11 mouse cellular contexts compared by ENCODE assay signal in the genomic region with DNA sequence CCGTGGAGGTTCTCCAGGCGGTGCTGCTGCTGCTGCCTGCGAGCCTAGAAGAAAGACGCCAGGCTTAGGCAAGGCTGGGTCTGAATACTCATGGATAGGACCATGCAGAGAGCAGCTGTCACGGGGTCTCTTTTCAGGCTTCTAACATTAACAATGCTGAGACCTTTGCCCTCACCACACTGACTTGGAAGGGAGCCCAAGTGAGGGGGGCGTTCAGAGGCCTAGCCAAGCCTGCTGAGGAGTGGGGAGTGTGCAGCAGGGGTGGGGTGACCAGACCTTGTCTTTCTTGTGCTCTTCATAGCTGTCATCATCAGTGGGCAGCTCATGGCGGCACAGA. TPM values are rescaled to one million over a fixed set of nuclear protein-coding genes. Genes with fewer than 3 reads are reported as not detected.
A peak's percentile ranks its signal among the peaks of the same experiment; 100 is the strongest.
DNase-seq lines count a peak whose midpoint lies in the region; ATAC-seq and TF ChIP-seq lines count a peak whose summit lies in the region.
"Had no signal": no experiment of that assay in that cellular context is flagged by ENCODE, and none has a peak within 500 bp of the region (broad histone marks: within the 10 kb centered on the region; RNA-seq: fewer than 3 reads in every experiment).

No protein-coding gene starts in this region.

- H3K27ac ChIP-seq in heart, embryonic 12.5 days (ENCODE audit: poor library complexity, severe bottlenecking), result no peak overlapping the region
- H3K27ac ChIP-seq in heart, adult 2 months, result no peak overlapping the region
- peak overlapping the region; percentile 71; the same call in 1 of the 2 replicates for H3K27ac ChIP-seq in testis, adult 2 months (ENCODE audit: control insufficient read depth, insufficient read depth, low read depth, low read length)
- no peak overlapping the region for H3K27ac ChIP-seq in forebrain, embryonic 16.5 days (ENCODE audit: low read length)

- H3K4me2 ChIP-seq in heart, embryonic 12.5 days, result peak overlapping the region; percentile 84
- H3K4me2 ChIP-seq in forebrain, embryonic 16.5 days (ENCODE audit: low read length), result no peak overlapping the region

- peaks cover 39% of the 10 kb centered on the region for H3K4me1 ChIP-seq in heart, embryonic 12.5 days (replicated peaks)
- peaks cover 4% of the 10 kb centered on the region for H3K4me1 ChIP-seq in heart, adult 2 months (ENCODE audit: control insufficient read depth, insufficient read depth, low read length)
- H3K4me1 ChIP-seq in testis, adult 2 months (ENCODE audit: control insufficient read depth, insufficient read depth, low read length), result peaks cover 15% of the 10 kb centered on the region
- peaks cover 32% of the 10 kb centered on the region for H3K4me1 ChIP-seq in forebrain, embryonic 16.5 days (replicated peaks; ENCODE audit: control insufficient read depth, insufficient read depth, low read length)

- 0 out of 2 replicates have a peak overlapping the region, but pooled peaks have one; percentile 6 for H3K9ac ChIP-seq in heart, embryonic 12.5 days
- H3K9ac ChIP-seq in heart, adult 2 months (ENCODE audit: low read depth, low read length), result no peak overlapping the region
- H3K9ac ChIP-seq in forebrain, embryonic 16.5 days (replicated peaks; ENCODE audit: low read depth, low read length), result no peak overlapping the region

- ATAC-seq in heart, embryonic 12.5 days (ENCODE audit: insufficient number of reproducible peaks, low FRiP score), result no peak
- no peak for ATAC-seq in forebrain, embryonic 16.5 days

- no peaks in the 10 kb centered on the region for H3K9me3 ChIP-seq in heart, embryonic 12.5 days (replicated peaks)
- no peaks in the 10 kb centered on the region for H3K9me3 ChIP-seq in forebrain, embryonic 16.5 days (ENCODE audit: control insufficient read depth, low read length)

- TF ChIP-seq CTCF in heart, adult 2 months (IDR thresholded peaks at IDR 0.05), result no peak
- no peak for TF ChIP-seq CTCF in testis, adult 2 months (IDR thresholded peaks at IDR 0.05; ENCODE audit: control insufficient read depth, insufficient read depth, insufficient replicate concordance, low read depth, low read length)

- TF ChIP-seq POLR2A in heart, adult 2 months (IDR thresholded peaks at IDR 0.05; ENCODE audit: insufficient read depth, low read depth, low read length), result no peak
- TF ChIP-seq POLR2A in testis, adult 2 months (IDR thresholded peaks at IDR 0.05; ENCODE audit: control insufficient read depth, low read depth, low read length), result no peak

- H3K36me3 ChIP-seq in heart, embryonic 12.5 days, result peaks cover 32% of the 10 kb centered on the region
- H3K36me3 ChIP-seq in heart, adult 2 months (ENCODE audit: control insufficient read depth, insufficient read depth, low read length), result no peaks in the 10 kb centered on the region
- peaks cover 2% of the 10 kb centered on the region; the same call in 1 of the 2 replicates for H3K36me3 ChIP-seq in testis, adult 2 months (ENCODE audit: control insufficient read depth, insufficient read depth, low read length)
- H3K36me3 ChIP-seq in forebrain, embryonic 16.5 days (ENCODE audit: control insufficient read depth, insufficient read depth), result peaks cover 11% of the 10 kb centered on the region; the same call in 1 of the 2 replicates

- no peaks in the 10 kb centered on the region; the same call in 1 of the 2 replicates for H3K79me2 ChIP-seq in heart, adult 2 months (replicated peaks; ENCODE audit: control insufficient read depth, insufficient read depth, low read length)

- H3K27me3 ChIP-seq in heart, embryonic 12.5 days (replicated peaks), result no peaks in the 10 kb centered on the region
- no peaks in the 10 kb centered on the region for H3K27me3 ChIP-seq in heart, adult 2 months (ENCODE audit: control insufficient read depth, insufficient read depth, low read length)
- H3K27me3 ChIP-seq in testis, adult 2 months (ENCODE audit: control insufficient read depth, insufficient read depth, low read length), result no peaks in the 10 kb centered on the region
- H3K27me3 ChIP-seq in forebrain, embryonic 16.5 days (replicated peaks; ENCODE audit: control insufficient read depth, insufficient read depth, low read length), result no peaks in the 10 kb centered on the region
- H3K27me3 ChIP-seq: CH12.LX had no signal

- intact Hi-C loops in heart, adult 2 months (cut with DNase I), result no loop called here

- WGBS in heart, embryonic 12.5 days, result 76% methylated on average over 7 of the region's 7 CpGs
- 62% methylated on average over 7 of the region's 7 CpGs for WGBS in heart, adult 2 months
- WGBS in forebrain, embryonic 16.5 days, result 66% methylated on average over 7 of the region's 7 CpGs

- no peak for DNase-seq in heart, adult 2 months
- DNase-seq in testis, postnatal 14 days (ENCODE audit: low spot score), result no peak
- DNase-seq in kidney, postnatal 36 days, result peak; percentile 79 to 80
- no peak for DNase-seq in right cerebral cortex, postnatal 4 days
- no peak for DNase-seq in embryo, embryonic 10 days (ENCODE audit: low spot score)
- DNase-seq: gastrocnemius, postnatal 10 days; lung, postnatal 10 days had no signal

- no peak for TF ChIP-seq EP300 in heart, adult 2 months (IDR thresholded peaks at IDR 0.05; ENCODE audit: insufficient read depth, low read depth, low read length)

- H3K4me3 ChIP-seq in heart, embryonic 12.5 days, result no peak overlapping the region
- H3K4me3 ChIP-seq in heart, adult 2 months, result no peak overlapping the region
- peak overlapping the region; percentile 94 for H3K4me3 ChIP-seq in testis, adult 2 months (ENCODE audit: control insufficient read depth, low read depth, low read length)
- H3K4me3 ChIP-seq in forebrain, embryonic 16.5 days (replicated peaks; ENCODE audit: low read length), result no peak overlapping the region

RNA-seq across cellular contexts. Expression of a gene that starts 5.3 kb away (rescaled TPM):
- 13.3 and 13.5 TPM in 2 replicates for polyA plus RNA-seq in heart, embryonic 12.5 days (2016; fragmentation: Nextera tagmentation; extraction: Ambion mirVana)
- total RNA-seq in heart, adult 2 months (2021), result 10 to 100 TPM; 22.7 to 22.8 TPM
- polyA plus RNA-seq in heart, adult 2 months (2012; rRNA removed), result 79.2 and 86.9 TPM in 2 replicates
- 6.6 and 8.7 TPM in 2 replicates for polyA plus RNA-seq in testis, adult 2 months (2012; rRNA removed)
- polyA plus RNA-seq in forebrain, embryonic 16.5 days (2015; fragmentation: Nextera tagmentation; extraction: Ambion mirVana), result 17.9 and 21.0 TPM in 2 replicates

RNA-seq across cellular contexts. Expression of a gene that starts 6.2 kb away (rescaled TPM):
- 90.0 and 92.9 TPM in 2 replicates for polyA plus RNA-seq in heart, embryonic 12.5 days (2016; fragmentation: Nextera tagmentation; extraction: Ambion mirVana)
- total RNA-seq in heart, adult 2 months (2021), result 10 to 100 TPM; 36.0 to 40.7 TPM
- 44.0 and 56.6 TPM in 2 replicates for polyA plus RNA-seq in heart, adult 2 months (2012; rRNA removed)
- polyA plus RNA-seq in testis, adult 2 months (2012; rRNA removed), result 284 and 298 TPM in 2 replicates
- 127 and 139 TPM in 2 replicates for polyA plus RNA-seq in forebrain, embryonic 16.5 days (2015; fragmentation: Nextera tagmentation; extraction: Ambion mirVana)

RNA-seq across cellular contexts. Expression of a gene that starts 13.4 kb away (rescaled TPM):
- polyA plus RNA-seq in heart, embryonic 12.5 days (2016; fragmentation: Nextera tagmentation; extraction: Ambion mirVana), result 17.2 and 19.9 TPM in 2 replicates
- total RNA-seq in heart, adult 2 months (2021), result 1 to 10 TPM; 8.2 to 9.1 TPM
- 8.7 and 13.6 TPM in 2 replicates for polyA plus RNA-seq in heart, adult 2 months (2012; rRNA removed)
- polyA plus RNA-seq in testis, adult 2 months (2012; rRNA removed), result 19.6 and 21.5 TPM in 2 replicates
- polyA plus RNA-seq in forebrain, embryonic 16.5 days (2015; fragmentation: Nextera tagmentation; extraction: Ambion mirVana), result 19.7 and 20.9 TPM in 2 replicates

RNA-seq across cellular contexts. Expression of a gene that starts 15.6 kb away (rescaled TPM):
- polyA plus RNA-seq in heart, embryonic 12.5 days (2016; fragmentation: Nextera tagmentation; extraction: Ambion mirVana), result 36.0 and 39.7 TPM in 2 replicates
- 10 to 100 TPM; 14.9 to 17.7 TPM for total RNA-seq in heart, adult 2 months (2021)
- 11.4 and 19.0 TPM in 2 replicates for polyA plus RNA-seq in heart, adult 2 months (2012; rRNA removed)
- 29.0 and 29.3 TPM in 2 replicates for polyA plus RNA-seq in testis, adult 2 months (2012; rRNA removed)
- polyA plus RNA-seq in forebrain, embryonic 16.5 days (2015; fragmentation: Nextera tagmentation; extraction: Ambion mirVana), result 48.5 and 51.5 TPM in 2 replicates

RNA-seq across cellular contexts. Expression of a gene that starts 19.7 kb away (rescaled TPM):
- 48.3 and 52.1 TPM in 2 replicates for polyA plus RNA-seq in heart, embryonic 12.5 days (2016; fragmentation: Nextera tagmentation; extraction: Ambion mirVana)
- total RNA-seq in heart, adult 2 months (2021), result 10 to 100 TPM; 49.3 to 58.3 TPM
- 99.6 and 116 TPM in 2 replicates for polyA plus RNA-seq in heart, adult 2 months (2012; rRNA removed)
- 25.8 and 26.6 TPM in 2 replicates for polyA plus RNA-seq in testis, adult 2 months (2012; rRNA removed)
- 10.5 and 12.6 TPM in 2 replicates for polyA plus RNA-seq in forebrain, embryonic 16.5 days (2015; fragmentation: Nextera tagmentation; extraction: Ambion mirVana)

Comparison
In these comparisons a context has a peak if more than half of its experiments do, and no peak if none do; other contexts are left out.
1. DNase-seq: peak in kidney, postnatal 36 days (2 of 2); none in heart, adult 2 months (0 of 2), testis, postnatal 14 days (single experiment), right cerebral cortex, postnatal 4 days (single experiment) and embryo, embryonic 10 days (single experiment).